ENCODE assay signal across 13 mouse cellular contexts in the genomic region with DNA sequence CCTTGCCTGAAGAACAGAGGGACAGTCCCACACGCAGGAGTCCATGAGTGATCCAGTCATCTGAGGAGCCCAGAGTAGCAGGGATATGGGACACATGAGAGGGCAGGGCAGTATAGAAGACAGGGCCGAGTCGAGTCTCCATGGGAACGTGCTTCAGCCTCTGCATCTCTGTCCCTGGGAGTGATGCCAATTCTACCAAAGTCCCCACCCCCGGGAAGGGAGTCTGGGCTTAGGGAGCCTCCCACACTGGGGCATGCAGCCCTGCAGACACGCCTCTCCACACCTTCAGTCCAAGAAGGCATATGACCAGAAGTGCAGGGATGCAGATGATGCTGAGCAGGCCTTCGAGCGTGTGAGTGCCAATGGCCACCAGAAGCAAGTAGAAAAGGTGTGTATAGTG. TPM values are rescaled to one million over a fixed set of nuclear protein-coding genes. Genes with fewer than 3 reads are reported as not detected.
A peak's percentile ranks its signal among the peaks of the same experiment; 100 is the strongest.
DNase-seq lines count a peak whose midpoint lies in the region; ATAC-seq lines count a peak whose summit lies in the region.
"Had no signal": no experiment of that assay in that cellular context is flagged by ENCODE, and none has a peak within 500 bp of the region (broad histone marks: within the 10 kb centered on the region; RNA-seq: fewer than 3 reads in every experiment).

No protein-coding gene starts in this region.

- H3K27ac ChIP-seq in heart, embryonic 14.5 days (replicated peaks in 1 of 2; ENCODE audit: control insufficient read depth in 1 of 2, insufficient read depth in 1 of 2, low read depth in 2 of 2, low read length in 2 of 2) = no peak overlapping the region
- no peak overlapping the region for H3K27ac ChIP-seq in lung, embryonic 15.5 days

- H3K9me3 ChIP-seq in heart, embryonic 14.5 days (ENCODE audit: control insufficient read depth, low read length) = no peaks in the 10 kb centered on the region
- no peaks in the 10 kb centered on the region for H3K9me3 ChIP-seq in lung, embryonic 15.5 days
- H3K9me3 ChIP-seq: G1E had no signal

- H3K27me3 ChIP-seq in heart, embryonic 14.5 days (ENCODE audit: control insufficient read depth, insufficient read depth, low read length) = no peaks in the 10 kb centered on the region
- no peaks in the 10 kb centered on the region for H3K27me3 ChIP-seq in lung, embryonic 15.5 days

- peak; percentile 15; the same call in 1 of the 2 replicates for ATAC-seq in heart, embryonic 14.5 days (ENCODE audit: insufficient number of reproducible peaks, insufficient read depth, low FRiP score, low read depth)
- peak; percentile 53 for ATAC-seq in lung, embryonic 15.5 days (ENCODE audit: borderline replicate concordance, extremely low read depth, low FRiP score, low TSS enrichment)
- no peak for ATAC-seq in megakaryocyte-erythroid progenitor cell, adult 5-6 weeks (replicated peaks; ENCODE audit: low FRiP score, low TSS enrichment, poor library complexity, severe bottlenecking)
- ATAC-seq: midbrain, embryonic 16.5 days had no signal

- H3K4me3 ChIP-seq in heart, embryonic 14.5 days (ENCODE audit: control insufficient read depth in 1 of 2, insufficient read depth in 1 of 2, low read depth in 1 of 2, low read length in 2 of 2) = no peak overlapping the region
- H3K4me3 ChIP-seq in lung, embryonic 15.5 days = no peak overlapping the region

- 26% methylated on average over 8 of the region's 8 CpGs for WGBS in heart, embryonic 14.5 days
- WGBS in lung, embryonic 15.5 days = 36% methylated on average over 8 of the region's 8 CpGs

- H3K4me1 ChIP-seq in heart, embryonic 14.5 days (ENCODE audit: control insufficient read depth in 2 of 2, insufficient read depth in 2 of 2, low read length in 2 of 2) = peaks cover 30 to 44% of the 10 kb centered on the region in 2 experiments
- H3K4me1 ChIP-seq in lung, embryonic 15.5 days = peaks cover 24% of the 10 kb centered on the region

- H3K4me2 ChIP-seq in heart, embryonic 14.5 days (ENCODE audit: low read length) = no peak overlapping the region
- no peak overlapping the region for H3K4me2 ChIP-seq in lung, embryonic 15.5 days
- H3K4me2 ChIP-seq: liver, embryonic 11.5 days had no signal

- no peak overlapping the region for H3K9ac ChIP-seq in heart, embryonic 14.5 days (ENCODE audit: low read length)
- H3K9ac ChIP-seq in lung, embryonic 15.5 days = no peak overlapping the region

- no peak for DNase-seq in heart, adult 11 months
- DNase-seq in lung, postnatal 36 days = no peak
- peak; percentile 76 for DNase-seq in brain, adult 2 months (ENCODE audit: low read depth, low spot score)
- peak; percentile 42 to 46 for DNase-seq in kidney, postnatal 4 days
- DNase-seq: embryo, embryonic 11 days; gastrocnemius, postnatal 14 days; thymus, postnatal 4 days had no signal

- H3K36me3 ChIP-seq in heart, embryonic 14.5 days (ENCODE audit: control insufficient read depth, insufficient read depth, low read length) = peaks cover 5% of the 10 kb centered on the region
- H3K36me3 ChIP-seq in lung, embryonic 15.5 days = no peaks in the 10 kb centered on the region
- H3K36me3 ChIP-seq: G1E had no signal

RNA-seq across cellular contexts. Expression of gene Pstpip1, which starts 33.2 kb away (rescaled TPM):
- polyA plus RNA-seq in heart, embryonic 14.5 days (2014; fragmentation: Nextera tagmentation; extraction: Ambion mirVana) = 0.55 and 0.82 TPM in 2 replicates
- polyA plus RNA-seq in lung, embryonic 15.5 days (2015; fragmentation: Nextera tagmentation; extraction: Ambion mirVana) = 1.6 and 2.9 TPM in 2 replicates
- total RNA-seq in megakaryocyte-erythroid progenitor cell, adult 5-6 weeks (2014; fragmentation: Nextera tagmentation) = 3.9 and 5.1 TPM in 2 replicates
- total RNA-seq in megakaryocyte-erythroid progenitor cell, adult 5-6 weeks (2017) = 4.7 and 10.1 TPM in 2 replicates
- total RNA-seq: G1E had no signal

RNA-seq across cellular contexts. Expression of gene Tspan3, which starts 42.3 kb away (rescaled TPM):
- polyA plus RNA-seq in heart, embryonic 14.5 days (2014; fragmentation: Nextera tagmentation; extraction: Ambion mirVana) = 469 and 487 TPM in 2 replicates
- 468 TPM in 2 replicates for polyA plus RNA-seq in lung, embryonic 15.5 days (2015; fragmentation: Nextera tagmentation; extraction: Ambion mirVana)
- total RNA-seq in megakaryocyte-erythroid progenitor cell, adult 5-6 weeks (2014; fragmentation: Nextera tagmentation) = 14.0 and 15.7 TPM in 2 replicates
- 16.8 and 27.4 TPM in 2 replicates for total RNA-seq in megakaryocyte-erythroid progenitor cell, adult 5-6 weeks (2017)
- polyA plus RNA-seq: G1E had no signal

Comparison
In these comparisons a context has a peak if more than half of its experiments do, and no peak if none do; other contexts are left out.
1. DNase-seq: peak in brain, adult 2 months (single experiment) and kidney, postnatal 4 days (2 of 2); none in heart, adult 11 months (single experiment) and lung, postnatal 36 days (single experiment).